10 mouse cellular contexts compared by ENCODE assay signal in genomic region chr7:96242328-96243185, GRCm38 (mm10).
DNase-seq lines count a peak whose midpoint lies in the region.
"Had no signal": no experiment of that assay in that cellular context is flagged by ENCODE, and none has a peak within 500 bp of the region (broad histone marks: within the 10 kb centered on the region; RNA-seq: fewer than 3 reads in every experiment).

No protein-coding gene starts in this region.

- intact Hi-C loops in heart, postnatal 10 days (cut with DNase I), result no loop called here

- DNase-seq in heart, postnatal 10 days, result peak; percentile 31 to 35
- no peak for DNase-seq in heart, adult 8-10 months (ENCODE audit: low spot score)
- peak; percentile 32 for DNase-seq in urinary bladder, postnatal 14 days (ENCODE audit: low spot score)
- DNase-seq in urinary bladder, postnatal 25 days (ENCODE audit: low spot score), result no peak
- peak; percentile 69 for DNase-seq in kidney, adult 9 months
- DNase-seq in retina, embryonic 14.5 days (ENCODE audit: low spot score), result no peak
- DNase-seq in left cerebral cortex, adult 9 months (ENCODE audit: low spot score in 2 of 2), result no peak
- DNase-seq in frontal cortex, postnatal 36 days (ENCODE audit: low spot score in 2 of 2), result no peak
- DNase-seq: adrenal gland, postnatal 25 days; cerebellum, postnatal 36 days had no signal

Comparison
In these comparisons a context has a peak if more than half of its experiments do, and no peak if none do; other contexts are left out.
1. DNase-seq: peak in heart, postnatal 10 days (2 of 2), urinary bladder, postnatal 14 days (single experiment) and kidney, adult 9 months (single experiment); none in heart, adult 8-10 months (single experiment), urinary bladder, postnatal 25 days (single experiment), retina, embryonic 14.5 days (single experiment), left cerebral cortex, adult 9 months (0 of 2) and frontal cortex, postnatal 36 days (0 of 2).